Mouse (Mus musculus) stomach, postnatal 0 days (tissue): ENCODE data around the gene Pcdh7. TPM values are rescaled to one million over a fixed set of nuclear protein-coding genes. Genes with fewer than 3 reads are reported as not detected.

ENCODE experiments used
- ATAC-seq: fragments of 200-750 bp; cut with Nextera tagmentation; 2 replicates; pipeline ENCODE4 v1.8.0; 2017; ENCODE audit not compliant: low FRiP score, low TSS enrichment
- DNase-seq: peaks from one replicate; pipeline ENCODE4 v3.0.0-alpha.2; 2016; ENCODE audit warnings: low spot score
- H3K27ac ChIP-seq: fragments of 300-500 bp; sonication (generic); replicated peaks from 2 replicates; pipeline ENCODE4 v1.5.1; 2014; ENCODE audit warnings: mild to moderate bottlenecking, control low read depth
- H3K27me3 ChIP-seq: fragments of 300-500 bp; sonication (generic); 2 replicates; pipeline ENCODE4 v1.6.1; 2014; ENCODE audit warnings: low read length; ENCODE audit not compliant: control insufficient read depth, insufficient read depth
- H3K36me3 ChIP-seq: fragments of 300-500 bp; sonication (generic); 2 replicates; pipeline ENCODE4 v1.6.1; 2014; ENCODE audit warnings: low read length, mixed read lengths; ENCODE audit not compliant: control insufficient read depth, insufficient read depth
- H3K4me1 ChIP-seq: fragments of 300-500 bp; sonication (generic); replicated peaks from 2 replicates; pipeline ENCODE4 v1.6.1; 2014; ENCODE audit warnings: antibody characterized with exemption; ENCODE audit not compliant: control insufficient read depth, insufficient read depth
- H3K4me2 ChIP-seq: fragments of 300-500 bp; sonication (generic); replicated peaks from 2 replicates; pipeline ENCODE4 v1.6.1; 2014; ENCODE audit warnings: low read depth, mild to moderate bottlenecking, control low read depth, moderate library complexity
- H3K4me3 ChIP-seq: fragments of 300-500 bp; sonication (generic); 2 replicates; pipeline ENCODE4 v1.5.1; 2014; ENCODE audit warnings: low read depth, low read length, control low read depth
- H3K9ac ChIP-seq: fragments of 300-500 bp; sonication (generic); 2 replicates; pipeline ENCODE4 v1.6.1; 2014; ENCODE audit warnings: mild to moderate bottlenecking, low read length, control low read depth, mixed read lengths
- H3K9me3 ChIP-seq: fragments of 300-500 bp; sonication (generic); 2 replicates; pipeline ENCODE4 v1.6.1; 2016; ENCODE audit warnings: low read length; ENCODE audit not compliant: control insufficient read depth
- CTCF ChIP-seq: IDR thresholded peaks from 2 replicates; pipeline ENCODE4 v1.5.1; 2016; ENCODE audit warnings: antibody characterized with exemption, low read depth, mild to moderate bottlenecking, moderate library complexity
- EP300 ChIP-seq: optimal IDR thresholded peaks from 2 replicates; pipeline ENCODE3; 2016; ENCODE audit warnings: antibody characterized with exemption
- WGBS: fragments of 180-500 bp; shearing (Covaris S2); extraction: QIAGEN DNeasy Blood & Tissue Kit; methylation state at CpG from one replicate; pipeline ENCODE4 v1.1.7; 2014; 5-methylcytosine and 5-hydroxymethylcytosine counted together
- polyA plus RNA-seq: library from polyadenylated mRNA; unstranded; fragments of >200 nt; fragmentation: Nextera tagmentation; extraction: Ambion mirVana; gene quantifications from 2 replicates; pipeline ENCODE4 v1.2.1, GENCODE M21; 2015

The Pcdh7 gene
- polyA plus RNA-seq, 1 experiment from 2014 or later: 6.4 TPM

DNA sequence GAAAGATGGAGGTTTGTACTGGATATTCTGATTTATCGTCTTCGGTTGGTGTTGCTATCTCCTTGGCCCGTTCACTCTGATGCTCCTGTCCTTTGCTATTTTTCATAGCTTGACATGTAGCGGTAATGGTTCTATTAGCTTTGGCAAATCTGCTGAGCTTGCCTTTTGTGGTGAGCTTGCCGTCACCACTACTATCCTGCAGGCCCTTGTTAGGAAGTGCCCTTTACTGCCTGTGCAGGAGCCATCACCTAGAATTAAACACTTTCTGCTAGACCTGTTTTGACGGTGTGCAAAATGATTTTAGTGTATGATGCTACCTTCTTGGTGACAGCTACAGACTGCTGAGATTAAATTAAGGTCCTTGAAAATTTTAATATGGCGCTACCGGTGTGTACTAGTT, 103.3 kb downstream of the Pcdh7 start:
- Histone ChIP-seq H3K9me3 (no peaks in the 10 kb centered on the region), H3K36me3 (no peaks in the 10 kb centered on the region), H3K4me2 (no peak overlapping the region), H3K27ac (no peak overlapping the region), H3K27me3 (no peaks in the 10 kb centered on the region), H3K9ac (no peak overlapping the region), H3K4me1 (no peaks in the 10 kb centered on the region), H3K4me3 (no peak overlapping the region)
- ATAC-seq: no peak
- TF ChIP-seq CTCF: no peak
- no peak for TF ChIP-seq EP300
- DNase-seq: no peak
- 72% methylated on average over 8 of the region's 8 CpGs for WGBS

- H3K4me1 ChIP-seq: no peaks in the 10 kb centered on the region
- H3K9ac ChIP-seq: no peak overlapping the region
- no peaks in the 10 kb centered on the region for H3K27me3 ChIP-seq
- no peak for DNase-seq
- H3K4me2 ChIP-seq: no peak overlapping the region
- H3K4me3 ChIP-seq: no peak overlapping the region
- 83% methylated on average over 3 of the region's 3 CpGs for WGBS
- no peak for ATAC-seq
- H3K36me3 ChIP-seq: no peaks in the 10 kb centered on the region
- no peak overlapping the region for H3K27ac ChIP-seq
- TF ChIP-seq EP300: no peak
- TF ChIP-seq CTCF: no peak
- no peaks in the 10 kb centered on the region for H3K9me3 ChIP-seq
Observed at GRCm38 (mm10) chr5:57828437-57828836, 110.7 kb downstream of the Pcdh7 start.

- ATAC-seq (no peak), DNase-seq (no peak)
- Histone ChIP-seq H3K36me3 (no peaks in the 10 kb centered on the region), H3K4me3 (no peak overlapping the region), H3K27me3 (no peaks in the 10 kb centered on the region), H3K9me3 (no peaks in the 10 kb centered on the region), H3K4me1 (no peaks in the 10 kb centered on the region), H3K27ac (no peak overlapping the region), H3K9ac (no peak overlapping the region), H3K4me2 (no peak overlapping the region)
- TF ChIP-seq EP300 (no peak), CTCF (no peak)
- 39% methylated on average over 2 of the region's 2 CpGs for WGBS
Observed at GRCm38 (mm10) chr5:57837150-57837549, 119.4 kb downstream of the Pcdh7 start.

- no peak for TF ChIP-seq EP300
- TF ChIP-seq CTCF: no peak
- no peak overlapping the region for H3K9ac ChIP-seq
- 43% methylated on average over 5 of the region's 5 CpGs for WGBS
- H3K27ac ChIP-seq: no peak overlapping the region
- H3K36me3 ChIP-seq: no peaks in the 10 kb centered on the region
- H3K9me3 ChIP-seq: no peaks in the 10 kb centered on the region
- no peak overlapping the region for H3K4me3 ChIP-seq
- H3K27me3 ChIP-seq: no peaks in the 10 kb centered on the region
- H3K4me2 ChIP-seq: no peak overlapping the region
- DNase-seq (no peak), ATAC-seq (no peak)
- no peaks in the 10 kb centered on the region for H3K4me1 ChIP-seq
Observed at GRCm38 (mm10) chr5:57841357-57842119, 123.8 kb downstream of the Pcdh7 start.

DNA sequence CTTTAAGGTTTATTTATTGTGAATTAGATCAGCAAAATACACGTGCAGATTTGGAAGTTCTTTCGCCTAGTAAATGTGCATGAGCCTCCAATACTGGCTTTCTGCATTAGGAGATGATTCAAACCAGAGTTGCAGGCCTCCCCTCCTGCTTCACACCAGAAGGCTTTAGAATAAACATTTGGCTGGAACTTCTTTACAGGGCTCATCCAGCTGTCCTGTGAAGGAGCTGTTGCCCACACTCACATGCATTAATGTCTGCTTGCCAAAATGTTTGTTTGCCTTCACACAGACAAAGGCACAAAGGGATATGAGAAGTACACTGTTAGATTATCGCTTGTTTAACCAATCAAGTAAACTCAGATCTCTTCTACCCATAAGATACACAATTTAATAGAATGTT, 129.7 kb downstream of the Pcdh7 start:
- no peaks in the 10 kb centered on the region for H3K4me1 ChIP-seq
- 39% methylated on average over 3 of the region's 3 CpGs for WGBS
- no peak overlapping the region for H3K4me3 ChIP-seq
- no peaks in the 10 kb centered on the region for H3K9me3 ChIP-seq
- H3K27me3 ChIP-seq: no peaks in the 10 kb centered on the region
- no peak overlapping the region for H3K27ac ChIP-seq
- H3K36me3 ChIP-seq: no peaks in the 10 kb centered on the region
- no peak overlapping the region for H3K4me2 ChIP-seq
- no peak for DNase-seq
- no peak for ATAC-seq
- no peak overlapping the region for H3K9ac ChIP-seq
- TF ChIP-seq EP300 (no peak), CTCF (no peak)

GRCm38 (mm10) chr5:57850111-57850510, 132.3 kb downstream of the Pcdh7 start:
- Histone ChIP-seq H3K4me1 (no peaks in the 10 kb centered on the region), H3K9me3 (no peaks in the 10 kb centered on the region), H3K9ac (no peak overlapping the region), H3K27me3 (no peaks in the 10 kb centered on the region), H3K4me2 (no peak overlapping the region), H3K36me3 (no peaks in the 10 kb centered on the region), H3K27ac (no peak overlapping the region), H3K4me3 (no peak overlapping the region)
- TF ChIP-seq EP300: no peak
- no peak for TF ChIP-seq CTCF
- WGBS: 69% methylated on average over 2 of the region's 2 CpGs
- ATAC-seq (no peak), DNase-seq (no peak)
